Mouse (Mus musculus) neural tube, embryonic 14.5 days (tissue): ENCODE measurements around the gene P2ry6. TPM values are rescaled to one million over a fixed set of nuclear protein-coding genes. Genes with fewer than 3 reads are reported as not detected.
A peak's percentile ranks its signal among the peaks of the same experiment; 100 is the strongest.

ENCODE experiments used
- ATAC-seq: fragments of 200-750 bp; cut with Nextera tagmentation; 2 replicates; pipeline ENCODE4 v1.8.0; 2017; ENCODE audit warnings: low read depth, mild to moderate bottlenecking, moderate TSS enrichment, moderate library complexity
- H3K27ac ChIP-seq: fragments of 300-500 bp; sonication (generic); 2 replicates; pipeline ENCODE4 v1.5.1; 2014; ENCODE audit warnings: low read depth, mild to moderate bottlenecking, control low read depth, low read length, moderate library complexity, mixed read lengths
- H3K27me3 ChIP-seq: fragments of 300-500 bp; sonication (generic); 2 replicates; pipeline ENCODE4 v1.6.1; 2014; ENCODE audit warnings: low read length; ENCODE audit not compliant: control insufficient read depth, insufficient read depth
- H3K36me3 ChIP-seq: fragments of 300-500 bp; sonication (generic); 2 replicates; pipeline ENCODE4 v1.6.1; 2014; ENCODE audit warnings: low read length, mixed read lengths; ENCODE audit not compliant: control insufficient read depth, insufficient read depth
- H3K4me1 ChIP-seq: fragments of 300-500 bp; sonication (generic); 2 replicates; pipeline ENCODE4 v1.6.1; 2014; ENCODE audit warnings: low read length; ENCODE audit not compliant: control insufficient read depth, insufficient read depth
- H3K4me2 ChIP-seq: fragments of 300-500 bp; sonication (generic); 2 replicates; pipeline ENCODE4 v1.6.1; 2014; ENCODE audit warnings: mild to moderate bottlenecking, low read depth, low read length, control low read depth
- H3K4me3 ChIP-seq: fragments of 300-500 bp; sonication (generic); 2 replicates; pipeline ENCODE4 v1.5.1; 2014; ENCODE audit warnings: low read depth, low read length, control low read depth, mixed read lengths
- H3K9ac ChIP-seq: fragments of 300-500 bp; sonication (generic); replicated peaks from 2 replicates; pipeline ENCODE4 v1.6.1; 2014; ENCODE audit warnings: low read depth, mild to moderate bottlenecking, control low read depth, low read length, mixed read lengths
- H3K9me3 ChIP-seq: fragments of 300-500 bp; sonication (generic); 2 replicates; pipeline ENCODE4 v1.6.1; 2016; ENCODE audit warnings: low read length; ENCODE audit not compliant: control insufficient read depth
- WGBS: fragments of 180-500 bp; shearing (Covaris S2); extraction: QIAGEN DNeasy Blood & Tissue Kit; methylation state at CpG from one replicate; pipeline ENCODE4 v1.1.7; 2014; 5-methylcytosine and 5-hydroxymethylcytosine counted together
- polyA plus RNA-seq: library from polyadenylated mRNA; unstranded; fragments of >200 nt; fragmentation: Nextera tagmentation; extraction: Ambion mirVana; gene quantifications from 2 replicates; pipeline ENCODE4 v1.2.1, GENCODE M21; 2014

Gene P2ry6
- polyA plus RNA-seq, 1 experiment from 2014 or later = 1.6 TPM

DNA sequence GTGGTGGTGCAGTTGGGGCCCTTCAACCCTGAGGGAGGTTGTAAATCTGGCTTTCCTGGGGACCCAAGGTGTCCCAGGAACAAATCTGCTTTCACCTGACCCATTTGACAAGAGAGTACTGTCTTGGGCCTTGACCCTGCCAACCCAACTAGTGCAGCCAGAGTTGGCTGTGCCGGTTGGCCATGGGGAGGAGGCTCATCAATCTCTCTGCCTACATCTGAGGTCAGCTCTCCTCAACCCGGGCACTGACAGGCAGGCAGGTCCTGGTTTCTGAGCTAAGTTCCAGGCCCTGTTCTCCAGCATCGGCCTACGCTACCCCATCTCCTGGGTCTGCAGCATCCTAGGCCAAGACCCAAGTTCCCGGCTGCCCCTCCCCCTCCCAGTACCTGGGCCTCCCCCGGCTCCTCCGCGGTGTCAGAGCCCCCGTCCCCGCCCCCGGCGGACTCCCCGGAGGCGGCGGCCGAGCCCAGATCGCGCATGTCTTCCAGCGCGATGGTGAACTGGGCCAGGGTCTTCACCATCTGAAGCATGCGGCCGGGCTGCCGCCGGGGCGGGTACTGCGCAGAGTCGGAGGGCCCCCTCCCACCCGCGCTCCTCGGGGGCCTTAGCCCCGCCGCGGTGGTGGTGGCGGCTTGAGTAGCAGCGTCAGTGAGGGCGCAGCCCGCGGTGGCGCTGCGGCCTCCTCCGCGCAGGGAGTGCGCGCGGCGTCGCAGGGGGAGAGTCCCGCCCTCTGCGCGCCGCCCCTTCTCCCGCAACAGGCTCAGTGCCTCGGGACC lies 80.2 kb downstream of the P2ry6 start:
- Histone ChIP-seq H3K4me3 (peak overlapping the region; percentile 56), H3K36me3 (no peaks in the 10 kb centered on the region), H3K27ac (peak overlapping the region; percentile 62; the same call in 1 of the 2 replicates), H3K9ac (peak overlapping the region; percentile 78), H3K4me1 (peaks cover 16% of the 10 kb centered on the region), H3K9me3 (no peaks in the 10 kb centered on the region), H3K4me2 (peak overlapping the region; percentile 83), H3K27me3 (no peaks in the 10 kb centered on the region)
- WGBS = 4% methylated on average over 48 of the region's 53 CpGs
- ATAC-seq = peak; percentile 84

DNA sequence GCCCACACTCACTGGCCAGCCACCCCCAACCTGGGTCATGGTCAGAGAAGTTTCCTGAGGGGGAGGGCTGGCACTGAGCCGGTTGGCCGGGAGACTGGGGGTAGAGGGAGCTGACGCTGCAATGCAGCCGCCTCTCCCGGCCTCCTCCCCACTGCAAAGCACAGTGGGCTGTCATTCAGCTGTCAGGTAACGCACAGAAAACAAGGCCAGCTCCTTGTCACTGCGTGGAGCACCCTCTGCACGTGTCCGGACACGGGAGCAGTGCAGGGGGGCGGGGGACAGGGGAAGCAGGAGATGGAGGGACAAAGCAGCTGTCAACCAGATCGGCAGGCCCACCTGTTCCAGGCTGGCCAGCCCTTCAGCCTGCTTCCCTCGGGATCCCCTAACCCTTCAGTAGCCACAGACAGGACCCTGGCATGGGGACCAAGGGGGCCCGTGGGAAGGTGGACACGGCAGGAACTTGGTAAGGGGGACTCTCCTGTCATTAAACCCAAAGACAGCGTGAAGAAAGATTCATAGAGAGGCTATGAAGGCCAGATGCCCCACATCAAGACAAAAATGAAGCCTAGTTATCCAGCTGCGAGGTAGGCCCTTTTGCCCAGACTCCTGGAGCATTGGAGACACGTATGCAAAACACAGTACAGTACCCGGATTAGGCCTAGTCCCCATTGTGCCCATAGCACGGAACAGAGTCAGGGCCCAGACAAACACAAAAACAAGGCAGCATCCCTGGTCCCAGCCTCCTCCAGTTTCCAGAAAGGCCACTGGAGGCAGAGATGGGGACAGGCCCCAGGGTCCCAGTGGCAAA lies 81.0 kb downstream of the P2ry6 start:
- ATAC-seq = no peak

More for the DNA sequence above, 81.0 kb downstream of the P2ry6 start:
- Histone ChIP-seq H3K9ac (peak overlapping the region; percentile 78; the same call in 1 of the 2 replicates), H3K4me1 (peaks cover 16% of the 10 kb centered on the region), H3K4me3 (peak overlapping the region; percentile 56), H3K27ac (0 out of 2 replicates have a peak overlapping the region, but pooled peaks have one; percentile 22), H3K9me3 (no peaks in the 10 kb centered on the region), H3K27me3 (no peaks in the 10 kb centered on the region), H3K36me3 (no peaks in the 10 kb centered on the region), H3K4me2 (peak overlapping the region; percentile 83)
- 51% methylated on average over 20 of the region's 20 CpGs for WGBS

Other genes with a start within 250 kb of the P2ry6 start
- gene Relt, start 111.2 kb downstream of the P2ry6 start, polyA plus RNA-seq = 4.1 and 4.5 TPM in 2 replicates
- gene Arhgef17, start 42.5 kb downstream of the P2ry6 start, polyA plus RNA-seq = 12.1 and 12.7 TPM in 2 replicates
- gene P2ry2, start 38.2 kb upstream of the P2ry6 start, polyA plus RNA-seq = 1.1 TPM in 1 of 2 replicates, not detected in the other
- gene Fchsd2, start 118.2 kb upstream of the P2ry6 start, polyA plus RNA-seq = 51.6 TPM in 2 replicates